Mouse (Mus musculus): ENCODE data around the gene Sec24b.
A peak's percentile ranks its signal among the peaks of the same experiment; 100 is the strongest.

The Sec24b gene

GRCm38 (mm10) chr3:130061281-130061680 is at the start of gene Sec24b:
Gene Sec24b, minus strand, starts transcription at chr3:130061553.
- DNase-seq (ENCODE audit: low spot score), result no peak

GRCm38 (mm10) chr3:130104471-130104870 is 43.1 kb upstream of the Sec24b start:
- DNase-seq (ENCODE audit: low spot score), result no peak

- DNase-seq (ENCODE audit: low spot score), result no peak
Measured at GRCm38 (mm10) chr3:130103486-130103885, 42.1 kb upstream of the Sec24b start.

DNA sequence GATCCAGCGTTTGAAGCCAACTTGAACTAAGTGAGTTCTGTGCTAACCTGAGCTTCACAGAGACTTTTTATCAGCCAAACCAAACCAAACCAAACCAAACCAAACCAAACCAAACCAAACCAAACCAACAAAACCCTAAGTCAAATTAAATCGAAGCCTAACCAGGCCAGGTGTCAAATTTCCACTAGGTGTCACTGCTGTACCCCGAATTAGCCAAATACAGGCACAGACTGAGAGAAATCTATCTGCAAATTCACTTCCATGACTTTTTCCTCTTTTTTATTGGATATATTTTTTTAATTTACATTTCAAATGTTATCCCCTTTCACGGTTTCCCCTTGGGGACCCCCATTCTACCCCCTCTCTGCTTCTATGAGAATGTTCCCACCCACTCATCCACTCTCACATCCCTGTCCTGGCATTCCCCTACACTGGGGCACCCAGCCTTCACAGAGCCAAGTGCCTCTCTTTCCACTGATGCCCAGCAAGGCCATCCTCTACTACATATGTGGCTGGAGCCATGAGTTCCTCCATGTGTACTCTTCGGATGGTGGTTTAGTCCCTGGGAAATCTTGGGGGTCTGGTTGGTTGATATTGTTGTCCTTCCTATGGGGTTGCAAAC is 33.9 kb upstream of the Sec24b start:
- DNase-seq (ENCODE audit: low spot score), result no peak

GRCm38 (mm10) chr3:130094125-130094704 is 32.9 kb upstream of the Sec24b start:
- no peak for DNase-seq (ENCODE audit: low spot score)

GRCm38 (mm10) chr3:130090460-130090859 is 29.1 kb upstream of the Sec24b start:
- no peak for DNase-seq (ENCODE audit: low spot score)

GRCm38 (mm10) chr3:130088654-130089053 is 27.3 kb upstream of the Sec24b start:
- no peak for DNase-seq (ENCODE audit: low spot score)

GRCm38 (mm10) chr3:130087466-130087865 is 26.1 kb upstream of the Sec24b start:
- no peak for DNase-seq (ENCODE audit: low spot score)

- peak; percentile 3 for DNase-seq (ENCODE audit: low spot score)
Measured at GRCm38 (mm10) chr3:130086372-130087080, 25.2 kb upstream of the Sec24b start.

GRCm38 (mm10) chr3:130083312-130083711 is 22.0 kb upstream of the Sec24b start:
- no peak for DNase-seq (ENCODE audit: low spot score)

- no peak for DNase-seq (ENCODE audit: low spot score)
Measured at GRCm38 (mm10) chr3:130080666-130081065, 19.3 kb upstream of the Sec24b start.

- DNase-seq (ENCODE audit: low spot score), result no peak
Measured at GRCm38 (mm10) chr3:130079794-130080193, 18.4 kb upstream of the Sec24b start.

DNA sequence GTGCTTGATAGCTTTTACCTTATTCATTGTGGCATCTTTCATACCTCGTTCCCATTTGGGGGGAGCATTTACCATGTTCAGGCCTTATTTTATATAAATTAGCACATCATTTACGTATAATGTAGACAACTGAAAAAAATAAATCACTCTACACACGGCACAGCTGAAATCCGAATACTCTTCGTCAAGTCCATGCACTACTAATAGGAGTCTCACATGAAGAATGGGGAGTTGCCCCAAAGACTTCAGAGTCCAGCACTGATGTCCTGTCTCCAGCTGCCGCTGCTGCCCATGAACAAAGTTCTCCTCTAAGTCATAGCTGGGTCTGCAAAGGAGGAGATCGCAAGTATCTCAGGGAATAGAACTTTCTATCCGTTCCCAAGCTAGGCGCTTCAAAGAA is 15.9 kb upstream of the Sec24b start:
- DNase-seq (ENCODE audit: low spot score), result no peak

DNA sequence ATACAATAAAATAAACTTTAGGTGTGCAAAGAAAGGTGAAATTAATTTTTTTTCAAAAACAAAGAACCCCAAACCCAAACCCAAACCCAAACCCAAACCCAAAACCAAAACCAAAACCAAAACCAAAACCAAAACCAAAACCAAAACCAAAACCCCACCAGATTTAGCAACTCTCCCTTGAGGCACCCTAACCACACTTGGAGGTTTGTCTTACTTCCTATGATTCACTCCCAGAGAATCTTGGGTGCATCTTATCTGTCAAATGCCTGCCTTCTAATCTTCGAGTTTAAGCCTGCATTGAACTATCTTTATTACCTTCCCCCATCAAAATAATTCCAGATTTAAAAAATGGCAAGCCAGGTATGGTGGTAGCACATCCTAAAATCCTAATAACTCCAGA is 14.4 kb upstream of the Sec24b start:
- no peak for DNase-seq (ENCODE audit: low spot score)

DNA sequence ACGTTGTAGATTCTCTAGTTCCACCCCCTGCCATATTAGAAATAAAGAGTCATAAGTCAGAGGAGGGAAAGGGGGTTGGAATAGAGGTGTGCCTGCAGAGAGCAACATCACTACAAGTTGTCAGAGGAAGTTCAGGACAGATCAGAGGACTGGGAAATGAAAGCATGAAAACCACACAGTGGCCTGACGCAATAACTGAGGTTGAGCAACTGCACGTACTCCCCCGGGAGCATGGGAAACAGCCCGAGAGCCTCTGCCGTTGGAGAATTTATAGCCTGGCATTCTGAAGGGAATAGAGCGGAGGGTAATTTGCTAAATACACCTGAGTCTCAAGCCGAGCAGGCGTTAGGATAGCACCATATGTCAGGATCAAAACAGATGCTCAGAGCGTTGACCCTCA is 11.7 kb upstream of the Sec24b start:
- no peak for DNase-seq (ENCODE audit: low spot score)

- no peak for DNase-seq (ENCODE audit: low spot score)
Measured at GRCm38 (mm10) chr3:130071918-130072317, 10.6 kb upstream of the Sec24b start.

DNA sequence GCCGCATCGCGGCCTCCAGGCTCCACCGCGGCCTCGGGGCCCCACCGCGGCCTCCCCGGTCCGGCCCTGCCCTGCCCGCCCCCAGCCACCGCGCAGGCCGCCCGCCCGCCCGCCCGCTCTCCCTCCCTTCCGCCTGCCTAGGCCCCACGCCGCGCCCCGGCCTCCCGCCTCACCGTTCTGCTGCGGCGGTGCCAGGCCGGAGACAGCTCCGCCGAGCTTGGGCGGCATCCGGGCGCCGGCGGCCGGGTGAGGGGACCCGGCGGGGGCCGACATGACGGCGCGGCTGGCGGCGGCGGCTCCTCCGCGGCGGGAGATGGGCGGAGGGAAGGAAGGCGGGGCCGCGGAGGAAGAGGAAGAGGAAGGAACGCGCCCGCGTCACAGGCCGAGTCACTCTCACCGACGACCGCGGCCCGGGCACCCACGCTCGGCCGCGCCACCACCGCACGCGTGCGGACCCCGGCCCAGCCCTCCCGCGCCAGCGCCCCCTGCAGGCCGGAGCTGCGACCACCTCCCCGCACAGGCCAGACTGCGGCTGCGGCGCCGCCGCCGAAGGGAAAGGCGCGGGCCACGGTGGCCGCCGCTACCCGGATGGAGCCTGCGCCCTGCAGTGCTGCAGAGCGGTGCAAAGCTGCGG is 840 bp downstream of the Sec24b start:
- peak; percentile 72 for DNase-seq (ENCODE audit: low spot score)

- DNase-seq (ENCODE audit: low spot score), result no peak
Measured at GRCm38 (mm10) chr3:130059805-130060395, 1.5 kb downstream of the Sec24b start.

DNA sequence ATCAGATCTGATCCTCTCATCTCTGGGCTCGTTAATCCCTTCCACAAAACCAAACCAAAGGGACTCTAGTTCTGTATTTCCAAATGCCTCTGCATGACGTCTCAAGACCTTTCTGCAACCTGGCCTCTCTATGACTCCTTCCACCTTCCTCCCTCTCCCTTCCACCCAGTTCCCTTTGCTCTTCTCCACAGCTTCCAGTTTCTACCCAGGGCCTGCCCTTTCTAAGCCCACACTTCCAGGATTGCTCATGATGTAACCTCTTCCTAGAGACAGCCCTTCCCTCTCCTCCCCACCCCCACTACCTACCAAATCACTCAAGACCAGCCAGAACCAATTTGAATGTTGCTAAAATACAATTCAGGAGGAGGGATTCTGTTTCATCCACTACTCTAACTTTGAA is 2.9 kb downstream of the Sec24b start:
- DNase-seq (ENCODE audit: low spot score), result no peak

DNA sequence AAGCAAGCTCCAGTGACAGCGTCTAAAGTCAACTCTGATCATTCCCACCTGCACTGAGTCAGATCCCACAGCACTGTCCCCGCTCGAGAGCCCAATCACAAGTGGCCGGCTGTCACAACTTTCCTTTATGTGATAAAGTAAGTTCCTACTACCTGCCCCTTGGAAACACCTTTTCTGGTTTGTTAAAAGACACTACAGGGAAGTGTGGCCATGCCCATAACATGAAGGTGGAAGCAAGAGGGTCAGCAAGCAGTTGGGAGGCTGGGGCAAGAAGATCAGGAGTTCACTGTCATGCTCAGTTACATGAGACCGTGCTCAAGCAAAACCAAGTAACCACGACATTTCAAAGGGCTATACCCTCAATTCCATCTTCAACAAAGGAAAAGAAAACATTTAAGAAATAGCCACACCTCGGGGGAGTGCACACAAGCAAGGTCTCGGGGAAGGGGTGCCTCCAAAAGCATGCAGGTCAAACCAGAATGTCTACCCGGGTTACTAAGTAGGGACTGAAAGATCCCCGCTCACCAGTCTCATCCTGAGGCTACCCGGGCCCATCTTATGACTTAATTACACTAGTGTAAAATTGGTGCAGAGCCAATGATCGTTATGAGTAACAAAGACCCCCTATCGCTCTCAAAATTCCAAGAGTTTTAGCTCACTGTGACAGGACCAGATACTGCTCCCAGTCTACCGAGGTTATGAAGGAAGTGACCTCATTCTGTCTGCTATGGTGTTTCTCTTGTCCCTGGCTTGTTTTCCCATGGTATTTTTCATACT is 3.6 kb downstream of the Sec24b start:
- DNase-seq (ENCODE audit: low spot score), result no peak

DNA sequence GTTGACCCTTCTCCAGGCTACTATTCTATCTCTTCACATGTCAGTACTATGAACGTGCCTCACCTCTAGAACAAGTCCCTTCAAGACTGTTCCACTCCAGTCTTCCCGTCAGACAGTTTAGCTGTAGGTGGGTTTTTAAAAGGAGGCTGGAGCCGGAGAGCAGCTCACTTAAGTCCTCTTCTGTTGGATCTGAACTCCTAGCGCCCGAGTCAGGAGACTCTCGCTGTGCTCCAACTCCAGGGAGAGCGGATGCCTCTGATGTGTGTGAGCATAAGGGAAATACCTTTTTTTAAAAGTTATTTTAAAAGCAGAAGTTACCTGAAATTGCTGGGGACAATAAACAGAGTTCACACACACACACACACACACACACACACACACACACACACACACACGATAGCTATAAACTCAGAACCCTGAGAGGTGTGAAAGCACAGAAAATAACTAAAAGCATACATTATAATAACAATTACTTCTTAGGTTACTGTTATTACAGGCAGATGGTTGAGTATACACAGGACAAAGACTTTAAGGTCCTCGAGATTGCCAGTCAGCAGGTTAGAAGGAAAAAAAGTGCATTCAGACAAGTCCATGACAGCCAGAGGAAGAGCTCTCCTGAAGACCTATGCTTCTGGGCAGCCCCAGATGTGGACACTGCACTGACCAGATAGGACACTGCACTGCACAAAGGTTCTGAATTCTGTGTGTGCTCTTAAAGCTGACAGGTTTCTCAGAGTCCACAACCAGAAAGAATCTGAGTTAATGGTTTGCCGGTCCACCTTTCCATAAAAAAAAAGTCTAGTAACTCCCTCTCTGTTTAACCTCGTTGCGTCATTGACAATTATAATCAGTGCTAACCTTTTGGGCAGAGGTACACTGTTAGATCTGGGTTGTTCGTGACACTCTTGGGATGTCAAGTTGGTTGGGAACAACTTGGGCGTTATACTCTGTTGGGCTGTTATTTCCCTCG is 5.7 kb downstream of the Sec24b start:
- no peak for DNase-seq (ENCODE audit: low spot score)
